Mouse (Mus musculus): ENCODE data around the gene Chst3.
"Not testable (repeated sequence)": the region's sequence is repeated elsewhere in the genome, so short reads cannot be mapped to it uniquely, and the experiment has no call there.

Gene Chst3

DNA sequence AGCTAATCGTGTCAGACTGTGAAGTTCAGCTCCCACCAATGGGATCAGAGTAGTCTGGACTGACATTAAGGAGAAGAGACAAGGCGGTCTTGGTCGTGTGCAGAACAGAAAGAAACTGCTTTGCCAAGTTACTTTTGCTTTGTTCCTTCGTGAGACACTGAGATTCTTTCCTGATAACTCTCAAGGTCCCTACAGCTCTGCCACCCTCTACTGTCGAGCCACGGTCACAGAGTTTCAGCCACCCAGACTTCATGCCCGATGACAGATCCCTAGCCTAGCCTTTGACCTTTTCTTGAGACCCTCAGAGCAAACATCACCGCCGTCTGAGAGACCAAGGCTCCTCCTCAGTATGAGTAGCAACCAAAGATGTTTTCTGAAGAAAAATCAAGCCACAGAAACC is 14.9 kb upstream of the Chst3 start:
- in situ Hi-C loops (cut with MboI, MseI), result no loop called here

DNA sequence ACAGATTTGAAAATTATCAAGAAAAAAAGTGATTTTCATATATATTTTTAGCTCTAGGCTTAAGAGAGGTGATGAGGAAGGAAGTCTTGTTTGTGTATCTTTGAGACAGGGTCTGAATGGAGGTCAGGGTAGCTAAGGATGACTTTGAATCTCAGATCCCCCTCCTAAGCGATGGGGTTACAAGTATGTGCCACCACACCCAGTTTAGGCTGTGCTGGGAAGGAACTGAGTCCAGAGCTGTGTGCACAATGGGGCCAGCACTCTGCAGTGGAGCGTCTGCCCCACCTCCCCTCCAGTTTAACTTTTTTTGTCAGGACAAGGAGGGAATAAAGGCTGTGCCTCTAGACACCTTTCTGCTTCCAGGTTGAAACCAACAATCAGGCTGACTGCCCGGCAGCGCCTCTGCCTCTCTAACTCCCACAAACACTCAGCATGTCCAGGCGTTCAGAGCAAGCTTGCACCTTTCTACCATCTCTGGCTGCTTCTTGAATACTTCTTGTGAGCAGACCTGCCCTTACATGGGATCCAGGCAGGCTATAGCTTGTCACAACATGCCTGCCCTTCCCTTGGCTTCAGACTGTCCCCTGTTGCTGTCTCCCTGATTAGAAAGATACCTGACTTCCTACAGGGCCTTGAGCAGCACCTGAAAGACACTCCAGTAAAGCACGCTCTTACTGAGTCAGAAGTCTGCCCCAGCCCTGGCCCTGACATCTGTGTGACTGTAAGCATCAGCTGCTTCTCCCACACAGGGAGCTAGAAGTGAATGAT is 11.4 kb upstream of the Chst3 start:
- in situ Hi-C loops (cut with MboI, MseI), result no loop called here

DNA sequence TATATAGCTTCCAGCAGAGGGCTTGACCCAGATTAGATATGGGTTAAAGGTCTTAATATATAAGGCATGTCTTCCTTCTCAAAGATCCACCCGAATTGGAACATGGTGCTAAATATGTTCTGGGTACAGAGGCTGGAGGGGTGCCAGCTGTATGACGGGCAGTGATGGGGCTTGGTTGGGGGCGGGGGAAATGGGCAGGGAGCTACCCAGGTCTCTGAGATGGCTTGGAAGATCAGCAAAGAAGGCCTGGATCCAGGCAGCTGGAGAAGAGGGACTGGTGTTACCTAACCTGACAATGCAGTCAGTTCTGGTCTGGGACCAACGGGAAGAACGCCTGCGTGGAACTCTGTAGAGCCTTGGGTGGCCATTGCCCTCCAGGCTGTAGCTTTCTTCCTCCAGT is 10.1 kb upstream of the Chst3 start:
- in situ Hi-C loops (cut with MboI, MseI), result no loop called here

DNA sequence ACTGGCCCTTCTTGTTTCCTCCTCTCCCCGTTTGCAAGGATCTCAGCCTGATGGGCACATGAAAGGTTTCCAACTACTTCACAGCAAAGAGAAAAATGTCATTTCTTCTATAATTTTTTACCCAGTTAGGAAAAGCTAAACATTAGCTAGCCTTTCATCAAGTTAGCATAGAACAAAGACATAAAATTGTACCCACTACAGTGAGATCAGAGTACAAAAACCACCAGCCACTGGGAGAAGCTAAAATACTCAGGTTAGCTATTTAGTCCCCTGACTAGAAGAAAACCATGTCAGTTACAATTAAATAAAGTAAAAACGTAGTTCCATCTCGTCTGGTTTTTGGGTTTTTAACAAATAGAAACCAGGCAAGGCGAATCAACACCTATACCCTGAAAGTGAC is 8.6 kb upstream of the Chst3 start:
- in situ Hi-C loops (cut with MboI, MseI), result no loop called here

DNA sequence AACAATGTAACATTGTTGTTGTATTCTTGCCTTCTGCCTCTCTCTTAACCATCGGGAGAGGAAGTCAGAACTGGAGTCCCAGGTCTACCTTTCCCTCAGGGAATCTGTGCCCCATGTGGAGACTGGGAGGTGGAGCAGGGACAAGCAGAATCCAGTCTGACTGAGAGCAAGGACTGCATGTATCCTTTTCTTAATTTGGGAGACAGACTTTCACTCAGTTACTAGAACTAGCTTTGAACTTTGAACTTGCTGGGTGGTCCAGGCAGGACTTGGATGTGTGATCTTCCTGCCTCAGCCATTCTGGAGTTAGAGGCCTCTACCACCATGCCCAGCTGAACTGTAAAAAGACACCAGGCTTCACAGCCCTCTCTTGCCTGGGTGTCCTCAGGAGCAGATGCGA is 5.5 kb upstream of the Chst3 start:
- in situ Hi-C loops (cut with MboI, MseI), result no loop called here

DNA sequence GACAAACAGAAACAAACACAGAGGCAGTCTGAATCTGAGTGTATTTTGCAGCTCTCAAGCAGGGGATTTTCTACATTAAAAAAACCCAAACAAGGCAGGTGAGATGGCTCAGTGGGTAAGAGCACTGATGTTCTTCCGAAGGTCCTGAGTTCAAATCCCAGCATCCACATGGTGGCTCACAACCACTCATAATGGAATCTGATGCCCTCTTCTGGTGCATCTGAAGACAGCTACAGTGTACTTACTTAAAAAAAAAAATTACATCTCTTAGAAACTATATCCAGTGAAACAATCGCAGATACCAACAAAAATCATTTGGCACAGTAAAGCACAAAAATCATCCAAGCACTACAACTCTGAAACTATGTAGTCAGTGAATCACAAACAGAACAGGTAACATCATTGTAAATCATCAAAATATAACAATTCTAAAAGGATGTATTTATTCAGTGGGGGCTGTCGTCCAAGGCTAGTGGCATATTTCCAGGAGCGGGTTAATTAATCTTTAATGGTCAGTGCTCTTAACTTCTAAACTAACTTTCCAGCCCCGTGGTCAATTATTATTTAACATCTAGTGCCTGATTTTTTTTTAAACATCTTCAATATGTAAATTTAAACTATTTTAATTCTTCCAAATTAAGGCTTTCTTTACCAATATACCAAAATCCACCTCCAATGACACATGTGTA is 2.7 kb upstream of the Chst3 start:
- in situ Hi-C loops (cut with MboI, MseI), result not testable (repeated sequence)

DNA sequence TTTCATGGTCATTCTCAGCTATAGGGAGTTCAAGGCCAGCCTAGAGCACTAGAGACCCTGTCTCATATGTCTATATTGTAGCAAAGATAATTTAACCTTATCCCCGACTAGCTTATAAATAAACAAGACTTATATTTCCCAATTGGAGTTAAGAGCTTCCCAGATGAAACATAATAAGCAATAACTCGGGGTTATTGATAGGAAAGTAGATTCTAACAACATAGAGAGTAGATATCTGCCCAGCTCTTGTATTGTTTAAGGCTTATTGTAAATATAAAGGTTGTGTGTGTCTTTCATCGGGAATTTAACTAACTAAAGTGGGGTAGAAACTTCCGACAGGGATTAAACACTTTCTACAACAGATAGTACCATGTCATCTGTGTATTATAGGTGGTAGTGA is 1.5 kb upstream of the Chst3 start:
- in situ Hi-C loops (cut with MboI, MseI), result no loop called here

DNA sequence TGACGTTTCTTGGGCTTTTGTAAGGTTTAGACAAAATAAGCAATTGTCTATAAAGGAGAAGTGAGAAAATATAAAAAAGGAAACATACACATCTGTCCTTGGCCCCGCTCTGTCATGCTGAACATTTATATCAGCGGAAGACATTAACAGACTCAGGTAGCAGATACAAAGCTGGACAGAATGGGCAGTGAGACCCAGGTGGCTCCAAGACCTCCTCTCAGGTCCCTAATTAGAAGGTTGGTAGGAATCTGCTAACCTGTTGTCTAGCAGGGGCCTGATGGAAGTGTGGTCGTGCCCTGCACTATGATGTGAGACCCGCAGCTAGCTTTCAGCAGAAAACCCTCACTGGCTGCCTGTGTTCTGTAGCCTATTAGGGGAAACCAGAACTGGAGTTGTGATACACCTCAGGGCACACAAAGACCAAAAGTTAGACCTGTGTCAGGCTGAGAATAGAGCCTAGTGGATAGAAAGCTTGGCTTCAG is 1.0 kb upstream of the Chst3 start:
- in situ Hi-C loops (cut with MboI, MseI), result no loop called here

DNA sequence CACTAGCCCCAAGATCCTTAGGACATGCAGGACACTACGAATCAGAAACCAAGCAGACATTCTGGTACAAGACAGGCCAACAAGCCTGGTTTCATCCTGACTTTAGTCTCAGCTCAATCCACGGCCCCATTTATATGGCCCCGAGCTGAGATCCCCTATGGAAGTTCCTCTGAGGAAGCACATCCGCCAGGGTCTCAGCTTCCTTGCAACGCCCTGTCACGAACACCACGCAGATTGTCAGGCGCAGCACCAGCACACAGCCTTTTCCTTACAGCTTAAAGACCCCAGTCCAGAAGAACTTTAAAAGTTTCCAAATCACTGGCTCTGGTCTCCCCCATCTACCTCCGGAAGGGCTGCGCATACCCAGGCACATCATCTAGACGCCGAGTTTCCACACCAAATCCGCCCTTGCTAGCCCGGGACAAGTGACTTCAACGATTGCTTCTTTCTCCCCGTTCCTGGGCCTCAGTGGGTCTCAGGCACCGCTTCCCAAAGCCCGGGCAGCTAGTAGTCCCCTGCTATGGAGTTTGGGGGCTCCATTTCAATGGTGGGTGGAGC is 948 bp downstream of the Chst3 start:
- in situ Hi-C loops (cut with MboI, MseI), result no loop called here

DNA sequence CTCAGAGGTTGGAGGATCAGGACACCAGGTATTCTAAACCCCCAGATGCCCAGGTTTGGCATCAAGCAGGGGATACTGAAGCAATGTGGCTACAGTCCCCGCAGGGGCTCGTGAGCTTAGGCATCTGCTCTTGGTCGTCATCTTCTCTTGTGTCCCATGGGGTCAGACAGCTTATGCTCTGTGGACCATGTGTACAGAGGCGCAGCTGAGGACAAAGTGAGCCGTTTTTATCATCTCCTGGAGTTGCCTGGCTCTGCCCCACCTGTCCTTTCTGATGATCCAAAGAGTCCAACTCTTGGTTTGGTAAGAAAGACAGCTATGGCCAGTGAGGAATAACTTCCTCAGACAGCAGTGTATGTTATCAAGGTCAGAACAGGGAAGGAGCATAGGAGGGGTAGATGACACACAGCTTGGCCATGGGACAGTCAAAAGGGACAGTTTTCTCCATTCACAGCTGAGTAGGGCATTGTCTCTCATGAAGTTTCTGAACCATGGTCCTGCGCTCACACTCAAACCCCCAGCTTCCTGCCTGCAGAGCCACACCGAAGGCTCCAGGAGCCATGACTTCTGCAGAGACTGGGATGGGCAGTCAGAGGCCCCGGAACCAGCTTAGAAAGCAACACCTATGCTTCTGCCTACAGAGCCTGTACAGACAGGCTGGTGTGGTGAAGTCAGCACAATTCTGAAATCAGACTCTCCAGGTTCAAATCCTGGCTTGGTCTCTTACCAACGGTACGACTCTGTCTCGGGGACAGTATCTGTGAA is 2.5 kb downstream of the Chst3 start:
- in situ Hi-C loops (cut with MboI, MseI), result no loop called here

DNA sequence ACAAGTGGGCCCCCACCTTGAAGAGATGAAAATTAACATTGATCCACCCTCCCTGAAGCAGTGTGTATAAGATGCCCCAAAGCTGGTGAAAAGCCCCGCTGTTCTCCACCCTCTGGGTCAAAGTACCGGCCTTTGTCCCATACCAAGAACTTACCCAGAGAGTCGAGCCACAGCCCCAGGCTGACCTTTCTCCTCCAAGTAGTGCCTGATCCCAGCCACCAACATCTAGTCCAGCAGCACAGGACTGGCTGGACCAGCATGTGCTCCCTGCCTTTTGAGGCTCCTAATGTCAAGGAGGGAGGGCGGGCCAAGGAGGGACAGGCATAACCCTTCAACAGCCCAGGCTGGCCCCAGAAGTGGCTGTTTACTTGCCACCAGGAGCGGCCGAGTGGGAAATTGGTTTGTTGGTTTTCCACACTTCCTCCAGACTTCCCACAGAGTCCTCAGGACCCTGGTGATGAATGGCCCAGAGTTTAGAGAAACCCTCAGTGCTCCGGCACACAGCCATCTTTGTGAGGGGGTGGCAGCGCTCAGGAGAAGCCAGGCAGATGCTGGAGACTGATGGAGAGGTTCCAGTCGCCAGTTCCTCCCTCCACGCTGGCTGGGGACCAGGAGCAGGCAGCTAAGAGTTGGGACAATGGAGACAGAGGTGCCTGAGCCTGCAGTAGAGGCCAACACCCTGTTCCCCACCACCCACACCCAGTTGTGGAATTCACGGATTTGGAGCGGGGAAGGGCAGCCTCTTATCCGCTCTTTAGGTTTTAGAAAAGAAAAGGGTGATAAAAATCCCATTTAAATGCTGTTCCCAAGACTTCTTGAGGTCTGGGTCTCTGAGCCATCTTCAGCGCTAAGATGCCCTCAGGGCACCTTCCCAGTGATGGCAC is 3.7 kb downstream of the Chst3 start:
- in situ Hi-C loops (cut with MboI, MseI), result no loop called here

DNA sequence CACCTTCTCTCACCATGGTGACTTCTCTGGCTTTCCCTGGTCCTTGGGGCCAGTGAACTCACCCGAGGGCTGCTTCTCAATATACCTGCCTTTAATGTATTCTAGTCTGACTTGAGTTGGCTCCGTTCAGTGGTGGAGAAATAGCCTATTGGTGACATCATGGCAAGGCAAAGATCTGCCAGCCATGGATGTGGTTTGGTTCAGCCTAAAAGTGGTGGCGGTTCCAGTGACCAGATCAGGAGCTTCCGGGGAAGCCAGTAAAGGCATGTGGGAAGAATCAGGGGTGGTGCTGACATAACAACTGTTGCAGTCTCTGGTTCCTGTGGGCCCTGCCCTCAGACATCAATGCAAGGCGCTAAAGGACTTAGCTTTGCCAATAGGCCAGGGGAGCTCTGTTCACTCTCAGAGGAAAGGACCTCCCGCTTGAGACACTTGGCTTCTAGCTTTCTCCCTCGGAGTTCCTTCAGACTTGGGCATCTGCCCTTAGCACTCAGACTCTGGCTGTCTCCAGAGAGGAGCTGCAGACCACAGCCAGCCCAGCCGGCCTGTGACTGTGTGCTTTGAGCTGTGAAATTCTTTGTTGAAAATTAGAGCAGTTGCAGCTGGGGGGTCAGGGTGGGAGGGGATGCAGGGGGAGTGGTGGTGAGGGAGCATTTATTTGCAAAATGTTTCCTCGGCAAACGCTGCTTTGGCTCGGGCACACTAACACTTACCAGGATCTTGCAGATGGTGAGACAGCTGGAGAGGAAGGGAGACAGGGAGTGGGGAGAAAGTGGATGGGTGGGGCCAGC is 6.3 kb downstream of the Chst3 start:
- in situ Hi-C loops (cut with MboI, MseI), result no loop called here

DNA sequence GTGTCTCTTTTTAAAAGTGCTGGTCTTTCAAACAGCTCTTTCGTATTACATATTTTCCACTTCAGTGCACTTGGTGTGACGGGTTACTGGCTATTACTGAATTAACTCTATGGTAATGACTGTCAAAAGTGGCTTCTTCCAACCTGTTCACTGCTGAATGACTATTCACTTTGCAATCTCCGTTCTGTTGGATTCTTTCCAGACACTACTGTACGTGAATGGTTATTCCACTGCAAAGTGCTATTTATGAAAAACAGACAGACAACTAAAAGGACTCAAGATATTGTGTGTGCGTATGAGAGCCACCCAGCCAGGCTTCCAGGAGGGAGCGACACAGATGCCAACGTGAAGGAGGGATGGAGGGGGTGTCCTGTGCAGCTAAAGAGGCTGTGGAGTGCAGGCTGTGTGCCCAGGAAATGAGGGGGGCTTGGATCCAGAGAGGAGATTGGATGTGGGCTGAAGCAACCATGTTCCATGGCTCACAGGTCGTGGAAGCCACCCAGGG is 7.5 kb downstream of the Chst3 start:
- in situ Hi-C loops (cut with MboI, MseI), result no loop called here

DNA sequence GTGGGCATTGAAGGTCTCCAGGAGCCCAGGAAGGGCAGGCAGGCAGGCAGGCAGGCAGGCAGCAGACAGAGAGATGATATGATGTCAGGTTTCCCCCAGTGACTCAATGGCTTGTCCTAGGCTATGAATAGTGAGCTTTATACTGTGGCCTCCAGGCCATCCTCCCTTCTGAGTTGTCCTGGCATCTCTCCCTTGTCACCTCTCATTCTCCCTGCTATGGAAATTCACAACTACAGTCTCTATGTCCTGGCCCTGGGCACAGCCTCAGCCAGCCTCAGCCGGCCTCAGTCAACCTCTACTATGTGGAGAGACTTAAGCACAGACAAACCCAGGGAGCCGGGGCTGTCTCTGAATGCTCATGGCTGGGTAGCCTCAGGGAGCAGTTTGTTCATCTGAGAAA is 8.6 kb downstream of the Chst3 start:
- in situ Hi-C loops (cut with MboI, MseI), result no loop called here

DNA sequence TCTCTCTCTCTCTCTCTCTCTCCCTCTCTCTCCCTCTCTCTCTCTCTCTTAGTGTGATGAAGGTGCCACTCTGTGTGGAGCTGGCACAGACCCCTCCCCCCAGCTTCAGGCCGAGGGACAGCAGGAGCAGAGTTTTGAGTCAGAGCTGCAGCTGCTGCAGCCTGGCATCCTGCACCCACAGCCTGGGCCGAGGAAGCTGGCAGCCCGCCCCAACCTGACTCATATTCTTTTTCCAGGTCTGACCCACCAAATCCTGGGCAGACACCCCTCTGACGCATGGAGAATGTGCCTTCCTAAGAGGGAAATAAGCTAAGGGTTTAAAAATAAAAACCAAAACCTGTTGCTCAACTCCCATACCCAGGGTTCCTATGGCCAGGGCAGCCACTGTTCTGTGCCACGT is 9.8 kb downstream of the Chst3 start:
- in situ Hi-C loops (cut with MboI, MseI), result no loop called here

DNA sequence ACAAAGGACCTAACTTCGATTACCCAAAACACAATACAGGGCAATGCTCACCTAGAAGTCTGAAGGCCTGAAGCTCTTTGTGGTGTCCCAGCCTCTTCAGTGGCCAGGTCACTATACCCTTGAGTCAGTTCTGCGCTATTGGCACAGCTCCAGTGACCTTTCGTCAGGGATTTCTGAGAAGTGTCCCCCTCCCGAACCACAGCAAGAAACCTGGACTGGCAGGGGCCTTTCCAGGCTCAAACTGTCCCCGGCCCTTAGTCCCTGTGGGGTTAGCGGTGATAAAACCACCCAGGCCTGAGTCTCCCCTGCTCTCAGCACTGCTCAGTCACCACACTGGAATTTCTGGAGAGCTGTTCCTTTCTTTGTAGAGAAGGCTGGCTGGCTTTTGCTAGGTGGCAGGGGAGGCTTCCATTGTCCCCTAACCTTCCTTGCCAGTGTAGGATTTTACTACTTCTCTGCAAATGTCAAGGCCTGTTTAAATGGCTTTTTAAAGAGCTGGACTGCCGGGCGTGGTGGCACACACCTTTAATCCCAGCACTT is 11.8 kb downstream of the Chst3 start:
- in situ Hi-C loops (cut with MboI, MseI), result no loop called here

DNA sequence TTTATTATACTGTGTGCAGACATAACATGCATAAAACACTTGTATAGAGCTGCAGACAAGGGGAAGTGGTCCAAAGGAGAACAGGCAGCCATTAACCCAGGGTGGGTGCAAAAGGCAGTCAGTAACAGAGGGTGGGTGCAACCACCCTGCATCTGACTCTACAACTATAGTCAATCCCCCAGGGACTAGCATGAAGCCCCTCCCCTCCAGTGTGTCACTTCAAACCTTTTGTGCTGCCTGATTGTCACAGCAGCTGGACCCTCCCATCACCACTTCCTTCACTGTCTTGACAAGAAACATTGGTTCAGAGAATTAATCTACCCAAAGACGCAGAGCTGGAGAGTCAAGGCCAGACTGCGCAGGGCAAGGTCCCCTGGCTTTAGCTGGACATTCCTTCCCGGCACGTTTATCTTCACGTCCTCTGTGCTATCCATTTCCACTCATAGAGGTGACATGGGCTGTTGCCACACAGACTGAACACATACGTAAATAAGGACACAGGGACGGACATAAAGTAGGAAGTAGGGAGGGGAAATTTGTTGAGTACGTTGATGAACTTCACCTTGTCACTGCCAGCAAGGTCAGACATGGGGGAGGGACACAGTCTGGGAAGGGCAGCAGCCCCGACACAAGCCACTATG is 13.3 kb downstream of the Chst3 start:
- in situ Hi-C loops (cut with MboI, MseI), result no loop called here

DNA sequence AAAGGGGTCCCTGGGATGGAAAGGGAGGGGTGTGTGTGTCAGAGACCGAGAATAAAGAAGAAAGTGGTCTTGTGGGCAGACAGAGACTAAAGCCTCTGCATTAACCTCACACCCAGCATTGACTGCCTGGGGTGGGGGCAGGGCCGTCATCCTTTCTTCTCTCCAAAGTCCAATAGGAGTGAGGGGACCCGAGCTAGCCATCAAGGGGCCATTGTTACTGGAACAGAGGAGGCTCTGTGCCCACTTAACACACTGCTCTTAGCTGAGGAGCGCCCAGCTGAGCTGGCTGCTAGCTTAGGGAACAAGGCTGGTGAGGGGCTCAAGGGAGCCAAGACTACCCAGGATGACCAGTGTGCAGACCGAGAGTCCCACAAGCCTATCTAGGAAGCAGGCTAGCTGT is 16.3 kb downstream of the Chst3 start:
- in situ Hi-C loops (cut with MboI, MseI), result no loop called here

DNA sequence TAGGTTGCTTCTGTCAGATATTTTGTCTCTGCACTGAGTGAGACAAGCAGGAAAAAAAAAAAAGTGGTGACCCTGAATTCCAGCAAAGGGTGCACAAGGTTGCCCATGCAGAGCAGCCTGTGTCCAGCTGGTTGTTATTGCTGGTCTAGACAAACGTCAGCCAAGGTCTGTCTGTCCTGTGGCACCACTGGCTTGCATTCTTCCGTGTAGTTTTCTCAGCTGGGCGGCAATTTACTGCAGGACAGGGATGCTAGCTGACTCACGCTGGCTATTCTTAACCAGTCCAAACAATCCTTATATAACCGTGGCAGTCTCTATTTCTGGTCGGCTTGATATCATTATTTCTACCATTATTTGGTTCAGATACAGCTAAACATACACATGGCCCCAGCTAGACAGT is 18.1 kb downstream of the Chst3 start:
- in situ Hi-C loops (cut with MboI, MseI), result no loop called here

DNA sequence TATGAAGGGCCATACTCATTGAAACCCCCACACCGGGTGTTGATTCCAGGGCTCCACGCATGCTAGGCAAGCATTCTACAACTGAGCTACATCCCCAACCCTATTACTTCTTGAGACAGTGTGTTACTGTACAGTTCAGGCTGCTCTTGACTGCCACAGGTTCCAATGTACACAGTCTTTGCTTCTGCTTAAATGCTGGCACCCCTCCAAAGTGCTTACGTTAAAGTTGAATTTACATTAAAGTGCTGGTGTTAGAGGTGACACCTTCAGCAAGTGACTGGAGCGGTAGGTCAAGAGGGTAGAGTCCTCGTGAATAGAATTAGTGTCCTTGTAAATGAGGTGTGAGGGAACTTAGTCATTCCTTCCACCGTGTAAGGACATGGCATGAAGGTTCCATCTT is 19.7 kb downstream of the Chst3 start:
- in situ Hi-C loops (cut with MboI, MseI), result no loop called here
